Mouse (Mus musculus): ENCODE results near the gene Shroom1. TPM values are rescaled to one million over a fixed set of nuclear protein-coding genes. Genes with fewer than 3 reads are reported as not detected.

Shroom1 gene
- polyA plus RNA-seq, 1 experiment from 2014 or later: 2.3 TPM

DNA sequence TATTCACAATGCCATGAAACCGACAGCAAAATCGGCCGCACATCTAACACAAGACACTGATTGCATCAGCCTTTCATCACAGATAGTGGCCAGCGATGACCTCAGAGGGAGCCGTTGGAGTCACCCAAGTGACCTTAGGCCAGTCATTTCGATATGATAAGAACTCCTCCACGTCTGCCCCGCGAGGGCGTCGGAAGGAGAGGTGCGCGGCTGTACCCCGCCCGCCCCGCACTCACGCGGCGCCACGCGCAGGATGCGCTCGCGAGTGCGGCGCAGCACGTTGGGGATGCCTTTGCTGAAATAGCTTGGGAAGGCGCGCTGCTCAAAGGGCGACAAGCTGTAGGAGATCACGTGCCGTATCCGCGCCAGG, 26.7 kb upstream of the Shroom1 start:
- Histone ChIP-seq H3K36me3 (peaks cover 8% of the 10 kb centered on the region), H3K4me2 (replicated peaks) (peak overlapping the region; percentile 90), H3K9me3 (no peaks in the 10 kb centered on the region), H3K27ac (replicated peaks) (peak overlapping the region; percentile 83), H3K4me3 (peak overlapping the region; percentile 94), H3K4me1 (peaks cover 18% of the 10 kb centered on the region), H3K27me3 (no peaks in the 10 kb centered on the region), H3K9ac (replicated peaks) (peak overlapping the region; percentile 87)
- peak; percentile 76; the same call in 1 of the 2 replicates for ATAC-seq (replicated peaks)
- under 1% methylated on average over 34 of the region's 34 CpGs for WGBS

DNA sequence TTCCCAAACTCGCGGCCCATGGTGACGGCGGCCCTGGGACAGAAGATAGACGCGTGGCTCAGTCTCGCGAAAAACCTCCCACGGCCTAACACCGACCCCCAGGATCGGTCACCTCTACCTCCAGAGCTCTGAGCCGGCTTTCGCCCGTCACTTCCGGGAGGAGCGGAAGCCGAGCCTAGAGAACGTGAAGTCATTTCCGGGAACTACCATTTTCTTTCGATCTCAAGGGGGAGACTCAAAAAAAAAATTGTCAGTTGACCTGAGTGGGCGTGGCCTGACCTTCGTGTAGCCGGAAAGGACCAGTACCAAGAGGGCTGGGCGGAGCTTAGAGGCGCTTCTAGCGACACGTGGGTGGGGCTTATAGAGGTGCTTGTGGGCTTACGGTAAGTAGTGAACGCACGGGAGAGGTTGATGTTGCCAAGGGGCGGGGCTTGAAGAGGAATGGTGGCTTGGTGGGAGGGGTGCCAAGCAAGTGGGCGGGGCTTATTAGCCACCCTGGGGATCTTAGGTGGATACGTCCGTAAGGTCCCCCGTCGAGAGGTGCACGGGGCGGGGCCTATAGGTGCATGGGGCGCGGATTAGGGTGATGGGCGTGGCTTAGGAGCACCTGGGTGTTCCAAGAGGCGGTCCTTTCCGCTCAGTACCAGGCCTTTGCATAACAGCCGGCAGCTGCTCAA, 26.2 kb upstream of the Shroom1 start, which contains the start of the genes Uqcrq and Gdf9:
Gene Uqcrq (minus strand): TSS at position 162 of the 677 bp plus-strand sequence.
Gene Gdf9 (plus strand): TSS at position 354 of the 677 bp plus-strand sequence.
- under 1% methylated on average over 44 of the region's 44 CpGs for WGBS
- H3K27ac ChIP-seq (replicated peaks): peak within 1 kb of the TSS; percentile 83
- H3K4me2 ChIP-seq (replicated peaks): peak within 1 kb of the TSS; percentile 90
- H3K9me3 ChIP-seq: no peaks in the 10 kb centered on the region
- H3K27me3 ChIP-seq: no peaks in the 10 kb centered on the region
- peak within 1 kb of the TSS; percentile 87 for H3K9ac ChIP-seq (replicated peaks)
- peaks cover 8% of the 10 kb centered on the region for H3K36me3 ChIP-seq
- ATAC-seq (replicated peaks): peak; percentile 95
- H3K4me3 ChIP-seq: peak within 1 kb of the TSS; percentile 94
- H3K4me1 ChIP-seq: peaks cover 18% of the 10 kb centered on the region

DNA sequence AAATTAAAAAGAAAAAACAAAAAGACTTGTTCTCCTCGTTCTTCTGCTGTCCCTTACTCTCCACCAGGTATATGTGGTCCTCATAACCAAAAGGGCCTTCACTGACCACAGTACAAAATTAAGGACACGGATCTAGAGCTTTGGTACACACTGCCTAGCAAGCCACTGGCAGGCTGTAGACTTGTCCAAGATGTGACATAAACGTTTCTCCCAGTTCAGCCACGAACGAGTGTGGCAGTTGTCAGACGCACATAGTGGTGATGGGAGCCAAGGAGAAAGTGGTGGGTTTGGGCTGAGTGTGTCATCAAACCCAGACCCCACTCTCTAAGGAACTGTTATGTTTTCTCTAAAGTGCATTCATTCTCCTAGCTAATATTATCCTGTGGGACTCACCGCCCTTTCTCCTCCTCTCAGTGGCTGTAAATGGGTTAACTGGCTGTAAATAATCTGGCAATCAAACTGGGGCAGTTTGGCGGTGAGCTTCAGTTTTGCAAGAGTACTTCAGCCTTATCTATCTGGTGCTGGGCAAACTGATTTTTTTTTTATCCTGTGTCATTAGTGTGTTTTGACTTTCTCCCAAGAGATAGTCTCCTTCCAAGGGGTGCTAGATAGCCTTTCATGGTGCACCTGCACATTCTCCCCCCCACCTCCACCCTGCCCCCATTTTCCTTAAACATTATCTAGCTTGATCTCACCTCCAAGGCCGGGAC, 25.5 kb upstream of the Shroom1 start:
- peak overlapping the region; percentile 39 for H3K9ac ChIP-seq (replicated peaks)
- peaks cover 8% of the 10 kb centered on the region for H3K36me3 ChIP-seq
- 10% methylated on average over 9 of the region's 9 CpGs for WGBS
- H3K4me2 ChIP-seq (replicated peaks): peak overlapping the region; percentile 90
- peaks cover 18% of the 10 kb centered on the region for H3K4me1 ChIP-seq
- peak overlapping the region; percentile 94 for H3K4me3 ChIP-seq
- peak overlapping the region; percentile 83 for H3K27ac ChIP-seq (replicated peaks)
- ATAC-seq (replicated peaks): no peak; the same call in 1 of the 2 replicates
- no peaks in the 10 kb centered on the region for H3K27me3 ChIP-seq
- no peaks in the 10 kb centered on the region for H3K9me3 ChIP-seq

DNA sequence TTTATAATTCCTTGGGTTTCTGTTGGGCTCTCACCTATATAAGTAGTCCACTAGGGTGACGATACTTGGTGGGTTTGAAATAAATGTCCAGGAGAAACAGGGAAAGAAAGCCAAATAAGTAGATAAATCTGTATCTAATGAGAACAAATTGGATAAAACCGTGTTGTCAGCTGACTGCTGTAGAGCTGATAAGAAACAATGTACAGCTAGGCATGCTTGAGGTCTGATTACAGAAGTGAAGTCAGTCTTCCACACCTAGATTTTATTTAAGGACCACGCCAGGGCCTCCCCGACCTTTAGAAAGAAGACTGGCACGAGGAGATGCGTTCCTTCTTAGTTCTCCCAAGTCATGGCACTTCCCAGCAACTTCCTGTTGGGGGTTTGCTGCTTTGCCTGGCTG, 23.9 kb upstream of the Shroom1 start:
- no peak for ATAC-seq (replicated peaks)
- WGBS: 75% methylated on average over 6 of the region's 6 CpGs
- H3K27ac ChIP-seq (replicated peaks): no peak overlapping the region
- no peak overlapping the region for H3K4me3 ChIP-seq
- H3K4me1 ChIP-seq: peaks cover 18% of the 10 kb centered on the region
- no peak overlapping the region for H3K9ac ChIP-seq (replicated peaks)
- peaks cover 8% of the 10 kb centered on the region for H3K36me3 ChIP-seq
- H3K4me2 ChIP-seq (replicated peaks): no peak overlapping the region
- H3K27me3 ChIP-seq: no peaks in the 10 kb centered on the region
- H3K9me3 ChIP-seq: no peaks in the 10 kb centered on the region

DNA sequence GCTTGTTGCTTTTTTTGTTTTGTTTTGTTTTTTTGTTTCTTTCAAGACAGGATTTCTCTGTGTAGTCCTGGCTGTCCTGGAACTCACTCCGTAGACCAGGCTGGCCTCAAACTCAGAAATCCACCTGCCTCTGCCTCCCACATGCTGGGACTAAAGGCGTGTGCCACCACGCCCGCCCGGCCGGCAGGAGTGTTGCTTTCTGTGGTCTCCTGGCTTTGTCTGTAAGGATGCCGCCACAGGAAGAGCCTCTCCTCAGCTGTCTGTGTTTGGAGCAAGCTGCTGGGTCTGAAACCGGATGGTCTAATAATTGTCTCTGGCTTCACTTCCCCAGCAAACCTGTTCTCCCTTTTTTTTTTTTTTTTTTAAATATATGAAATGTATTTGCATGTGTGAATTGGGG, 21.5 kb upstream of the Shroom1 start:
- 82% methylated on average over 8 of the region's 8 CpGs for WGBS
- H3K9me3 ChIP-seq: no peaks in the 10 kb centered on the region

DNA sequence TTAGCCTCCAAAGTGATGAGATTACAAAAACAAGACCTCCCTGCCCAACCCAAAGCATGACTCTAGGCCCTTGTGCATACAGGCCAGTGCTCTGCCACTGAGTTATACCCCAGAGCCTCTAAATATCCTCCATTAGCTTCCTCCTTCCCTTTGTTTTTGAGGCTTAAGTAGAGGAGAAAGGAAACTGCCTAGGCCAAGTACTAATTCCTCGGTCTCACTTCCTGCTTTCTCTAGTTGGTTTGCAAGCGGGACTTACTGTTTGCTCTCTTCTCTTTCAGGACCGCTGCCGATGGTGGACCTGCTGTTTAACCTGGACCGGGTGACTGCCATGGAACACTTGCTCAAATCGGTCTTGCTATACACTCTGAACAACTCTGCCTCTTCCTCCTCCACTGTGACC, 20.7 kb upstream of the Shroom1 start:
- WGBS: 88% methylated on average over 6 of the region's 6 CpGs
- Histone ChIP-seq H3K27ac (replicated peaks) (no peak overlapping the region), H3K4me2 (replicated peaks) (no peak overlapping the region), H3K4me1 (peaks cover 4% of the 10 kb centered on the region), H3K4me3 (no peak overlapping the region), H3K9me3 (no peaks in the 10 kb centered on the region), H3K9ac (replicated peaks) (no peak overlapping the region), H3K36me3 (no peaks in the 10 kb centered on the region), H3K27me3 (no peaks in the 10 kb centered on the region)
- no peak for ATAC-seq (replicated peaks)

More for the DNA sequence above, 21.5 kb upstream of the Shroom1 start:
- Histone ChIP-seq H3K36me3 (no peaks in the 10 kb centered on the region), H3K9ac (replicated peaks) (no peak overlapping the region), H3K27ac (replicated peaks) (no peak overlapping the region), H3K4me3 (no peak overlapping the region), H3K4me2 (replicated peaks) (no peak overlapping the region), H3K27me3 (no peaks in the 10 kb centered on the region), H3K4me1 (peaks cover 7% of the 10 kb centered on the region)
- no peak for ATAC-seq (replicated peaks)

DNA sequence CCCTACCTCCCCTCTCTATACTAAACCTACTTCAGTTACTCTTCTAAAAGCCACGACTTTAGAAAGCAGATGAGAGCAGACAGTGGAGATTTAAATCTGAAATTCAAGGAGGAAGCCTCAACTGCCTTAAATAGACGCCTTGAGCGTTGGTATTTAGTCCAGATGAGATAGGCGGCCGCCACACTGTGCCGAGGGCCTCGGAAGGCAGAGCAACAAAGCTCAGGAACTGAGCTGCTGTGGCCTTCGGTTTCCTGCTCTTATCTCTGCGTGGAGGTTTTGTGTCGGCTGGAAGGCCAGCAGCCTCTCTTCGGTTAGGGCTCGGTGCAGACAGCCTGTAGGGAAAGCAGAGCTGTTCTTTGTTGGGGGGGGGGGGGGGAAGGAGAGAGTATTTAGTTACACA, 15.1 kb upstream of the Shroom1 start:
- no peaks in the 10 kb centered on the region for H3K4me1 ChIP-seq
- no peaks in the 10 kb centered on the region for H3K27me3 ChIP-seq
- no peaks in the 10 kb centered on the region for H3K9me3 ChIP-seq
- no peaks in the 10 kb centered on the region for H3K36me3 ChIP-seq
- no peak overlapping the region for H3K27ac ChIP-seq (replicated peaks)
- H3K4me2 ChIP-seq (replicated peaks): no peak overlapping the region
- no peak for ATAC-seq (replicated peaks)
- no peak overlapping the region for H3K4me3 ChIP-seq
- H3K9ac ChIP-seq (replicated peaks): no peak overlapping the region
- WGBS: 60% methylated on average over 12 of the region's 12 CpGs

DNA sequence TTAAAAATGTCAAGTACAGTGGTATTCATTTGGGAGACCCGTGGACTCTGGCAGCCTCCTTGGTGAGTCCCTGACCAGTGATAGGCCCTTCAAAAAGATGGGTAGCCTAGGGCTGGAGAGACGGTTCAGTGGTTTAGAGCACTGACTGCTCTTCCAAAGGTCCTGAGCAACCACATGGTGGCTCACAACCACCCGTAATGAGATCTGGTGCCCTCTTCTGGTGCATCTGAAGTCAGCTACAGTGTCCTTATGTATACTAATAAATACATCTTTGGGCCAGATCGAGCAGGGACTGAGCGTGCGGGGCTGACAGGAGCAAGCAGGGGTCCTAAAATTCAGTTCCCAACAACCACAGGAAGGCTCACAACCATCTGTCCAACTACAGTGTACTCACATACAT, 13.1 kb upstream of the Shroom1 start:
- Histone ChIP-seq H3K4me1 (no peaks in the 10 kb centered on the region), H3K9me3 (no peaks in the 10 kb centered on the region), H3K36me3 (no peaks in the 10 kb centered on the region), H3K27me3 (no peaks in the 10 kb centered on the region), H3K4me2 (replicated peaks) (no peak overlapping the region), H3K4me3 (no peak overlapping the region), H3K9ac (replicated peaks) (no peak overlapping the region), H3K27ac (replicated peaks) (no peak overlapping the region)
- WGBS: 48% methylated on average over 6 of the region's 6 CpGs
- no peak for ATAC-seq (replicated peaks)

DNA sequence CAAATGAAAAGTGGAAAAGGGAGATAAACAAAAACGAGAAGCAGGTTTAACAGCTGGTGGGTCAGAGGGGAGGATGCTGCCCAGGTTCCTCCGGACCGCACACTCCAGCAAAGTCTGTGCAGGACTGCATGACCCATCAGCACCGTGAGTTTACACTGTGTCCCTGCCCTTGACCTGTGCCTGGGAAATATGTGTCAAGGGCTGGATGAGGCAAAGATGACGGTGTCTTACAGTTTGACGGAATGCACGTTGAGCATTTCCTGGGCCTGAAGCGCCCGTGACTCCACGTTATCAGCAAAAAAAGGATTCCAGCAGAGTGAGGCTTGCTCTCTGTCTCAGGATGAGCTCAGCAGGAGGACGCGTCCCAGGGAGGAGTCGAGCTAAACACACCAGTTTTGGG, 11.4 kb upstream of the Shroom1 start:
- no peak for ATAC-seq (replicated peaks)
- Histone ChIP-seq H3K27me3 (no peaks in the 10 kb centered on the region), H3K36me3 (no peaks in the 10 kb centered on the region), H3K27ac (replicated peaks) (no peak overlapping the region), H3K4me2 (replicated peaks) (no peak overlapping the region), H3K4me3 (no peak overlapping the region), H3K9me3 (no peaks in the 10 kb centered on the region), H3K9ac (replicated peaks) (no peak overlapping the region), H3K4me1 (no peaks in the 10 kb centered on the region)
- 66% methylated on average over 13 of the region's 13 CpGs for WGBS

DNA sequence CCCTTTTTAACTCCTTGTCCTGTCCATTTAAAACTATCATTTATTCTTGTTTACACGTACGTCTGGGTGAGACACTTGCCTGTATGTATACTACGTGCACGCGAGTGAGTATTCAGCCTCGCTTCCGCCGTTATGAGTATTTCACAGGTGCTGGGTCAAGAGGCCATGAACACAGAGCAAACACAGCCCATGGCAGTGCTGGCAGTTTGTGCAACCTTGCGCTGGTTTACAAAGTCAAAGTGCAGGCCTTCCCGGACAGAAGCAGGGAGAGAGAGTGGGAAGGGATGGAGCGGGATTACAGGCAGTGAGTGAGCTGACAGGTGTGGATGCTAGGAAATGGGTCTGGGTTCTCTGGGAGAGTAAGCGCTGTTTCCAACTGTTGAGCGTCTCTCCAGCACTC, 10.8 kb upstream of the Shroom1 start:
- H3K4me2 ChIP-seq (replicated peaks): no peak overlapping the region
- H3K4me3 ChIP-seq: no peak overlapping the region
- no peak overlapping the region for H3K9ac ChIP-seq (replicated peaks)
- no peaks in the 10 kb centered on the region for H3K9me3 ChIP-seq
- no peak for ATAC-seq (replicated peaks)
- H3K36me3 ChIP-seq: no peaks in the 10 kb centered on the region
- 88% methylated on average over 13 of the region's 13 CpGs for WGBS
- no peaks in the 10 kb centered on the region for H3K4me1 ChIP-seq
- no peaks in the 10 kb centered on the region for H3K27me3 ChIP-seq
- H3K27ac ChIP-seq (replicated peaks): no peak overlapping the region

DNA sequence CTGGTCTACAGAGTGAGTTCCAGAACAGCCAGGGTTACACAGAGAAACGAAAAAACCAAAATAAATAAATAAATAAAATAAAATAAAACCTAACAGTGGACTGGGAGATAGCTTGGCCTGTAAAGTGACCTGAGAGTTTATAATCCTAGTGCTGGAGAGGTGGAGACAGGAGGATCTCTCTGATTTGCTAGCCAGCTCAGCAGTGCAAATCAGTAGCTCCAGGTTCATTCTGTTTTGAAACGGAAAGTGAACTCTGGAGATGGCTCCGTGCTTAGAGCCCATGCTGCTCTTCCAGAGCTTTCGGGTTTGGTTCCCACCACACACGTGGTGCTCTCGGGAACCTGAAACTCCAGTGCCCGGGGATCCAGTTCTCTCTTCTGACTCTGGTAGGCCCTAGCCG, 9.0 kb upstream of the Shroom1 start:
- no peaks in the 10 kb centered on the region for H3K9me3 ChIP-seq
- no peaks in the 10 kb centered on the region for H3K27me3 ChIP-seq
- H3K27ac ChIP-seq (replicated peaks): no peak overlapping the region
- WGBS: 88% methylated on average over 8 of the region's 8 CpGs
- no peaks in the 10 kb centered on the region for H3K36me3 ChIP-seq
- no peaks in the 10 kb centered on the region for H3K4me1 ChIP-seq
- no peak overlapping the region for H3K4me2 ChIP-seq (replicated peaks)
- ATAC-seq (replicated peaks): no peak
- H3K9ac ChIP-seq (replicated peaks): no peak overlapping the region
- H3K4me3 ChIP-seq: no peak overlapping the region

DNA sequence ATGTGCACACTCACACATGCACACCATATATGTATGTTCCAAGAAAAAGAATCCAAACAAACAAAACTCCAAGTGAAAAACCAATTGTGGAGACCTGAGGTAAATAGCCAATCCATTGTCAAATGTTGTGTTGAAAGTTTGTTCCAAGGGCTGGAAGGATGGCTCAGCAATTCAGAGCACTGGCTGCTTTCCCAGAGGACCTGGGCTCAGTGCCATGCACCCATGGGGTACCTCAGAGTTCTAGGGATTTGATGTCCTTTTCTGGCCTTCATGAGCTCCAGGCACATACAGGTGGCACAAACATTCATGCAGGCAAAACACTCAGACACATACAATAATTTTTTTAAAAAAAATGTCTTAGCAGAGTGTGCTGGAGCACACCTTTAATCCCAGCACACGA, 8.5 kb upstream of the Shroom1 start:
- Histone ChIP-seq H3K4me3 (no peak overlapping the region), H3K9me3 (no peaks in the 10 kb centered on the region), H3K36me3 (no peaks in the 10 kb centered on the region), H3K4me1 (no peaks in the 10 kb centered on the region), H3K9ac (replicated peaks) (no peak overlapping the region), H3K4me2 (replicated peaks) (no peak overlapping the region), H3K27me3 (no peaks in the 10 kb centered on the region), H3K27ac (replicated peaks) (no peak overlapping the region)
- 76% methylated on average over 1 of the region's 1 CpGs for WGBS
- no peak for ATAC-seq (replicated peaks)

Data from forebrain, embryonic 15.5 days (tissue).